Mouse (Mus musculus) urinary bladder, postnatal 36 days (tissue): ENCODE measurements at regions not wholly inside any gene's neighbourhood (a gene's known extent, or its start where the extent isn't known, plus 50 kb on each side); places are given as distances from the start of the nearest gene placed in this dataset.

ENCODE experiments used
- DNase-seq, 2 experiments: peaks; one replicate each; pipeline ENCODE4 v3.0.0; 2022; ENCODE audit warnings: low spot score in 2 of 2, mixed read lengths in 1 of 2

DNA sequence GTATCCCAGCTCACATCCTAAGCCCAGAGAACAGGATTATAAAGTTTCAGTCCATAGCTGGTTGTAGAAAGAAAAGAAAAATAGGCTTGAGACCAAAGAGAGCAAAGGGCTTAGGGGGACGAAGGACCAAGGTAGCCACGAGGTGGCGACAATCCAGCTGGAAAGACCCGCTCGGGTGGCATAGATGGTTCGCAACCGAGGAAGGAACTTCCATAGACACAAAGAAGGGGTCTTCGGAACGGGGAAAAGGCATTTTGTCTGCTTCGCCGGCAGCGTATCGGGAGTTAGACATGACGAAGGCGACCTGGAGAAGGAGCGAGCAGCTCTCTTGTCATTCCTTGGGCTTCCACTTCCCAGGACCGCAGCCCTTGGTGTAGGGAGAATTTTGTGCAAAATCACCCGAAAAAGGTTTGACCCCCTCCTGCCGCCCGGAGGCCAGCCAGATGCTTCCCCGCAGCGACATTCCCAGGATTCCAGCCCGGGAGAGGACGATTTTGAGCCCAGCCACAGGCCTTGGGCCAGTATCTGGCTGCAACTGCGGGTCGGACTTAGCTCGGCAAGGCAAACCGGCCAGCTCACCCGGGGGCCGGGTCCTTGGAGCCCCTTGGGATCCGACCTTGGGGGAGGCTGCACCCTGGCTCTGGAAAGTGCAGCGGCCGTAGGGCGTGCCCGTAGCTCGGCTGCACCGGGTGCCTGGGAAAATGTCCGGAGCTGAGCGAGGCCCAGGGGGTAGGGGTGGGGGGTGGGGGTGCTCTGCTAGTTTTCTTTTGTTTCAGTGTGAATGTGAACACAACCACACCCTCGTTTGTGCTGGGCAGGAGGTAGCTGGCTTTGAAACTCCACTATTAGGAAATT lies 184.5 kb upstream of the Foxn2 start:
- peak; percentile 62 to 78 for DNase-seq

DNA sequence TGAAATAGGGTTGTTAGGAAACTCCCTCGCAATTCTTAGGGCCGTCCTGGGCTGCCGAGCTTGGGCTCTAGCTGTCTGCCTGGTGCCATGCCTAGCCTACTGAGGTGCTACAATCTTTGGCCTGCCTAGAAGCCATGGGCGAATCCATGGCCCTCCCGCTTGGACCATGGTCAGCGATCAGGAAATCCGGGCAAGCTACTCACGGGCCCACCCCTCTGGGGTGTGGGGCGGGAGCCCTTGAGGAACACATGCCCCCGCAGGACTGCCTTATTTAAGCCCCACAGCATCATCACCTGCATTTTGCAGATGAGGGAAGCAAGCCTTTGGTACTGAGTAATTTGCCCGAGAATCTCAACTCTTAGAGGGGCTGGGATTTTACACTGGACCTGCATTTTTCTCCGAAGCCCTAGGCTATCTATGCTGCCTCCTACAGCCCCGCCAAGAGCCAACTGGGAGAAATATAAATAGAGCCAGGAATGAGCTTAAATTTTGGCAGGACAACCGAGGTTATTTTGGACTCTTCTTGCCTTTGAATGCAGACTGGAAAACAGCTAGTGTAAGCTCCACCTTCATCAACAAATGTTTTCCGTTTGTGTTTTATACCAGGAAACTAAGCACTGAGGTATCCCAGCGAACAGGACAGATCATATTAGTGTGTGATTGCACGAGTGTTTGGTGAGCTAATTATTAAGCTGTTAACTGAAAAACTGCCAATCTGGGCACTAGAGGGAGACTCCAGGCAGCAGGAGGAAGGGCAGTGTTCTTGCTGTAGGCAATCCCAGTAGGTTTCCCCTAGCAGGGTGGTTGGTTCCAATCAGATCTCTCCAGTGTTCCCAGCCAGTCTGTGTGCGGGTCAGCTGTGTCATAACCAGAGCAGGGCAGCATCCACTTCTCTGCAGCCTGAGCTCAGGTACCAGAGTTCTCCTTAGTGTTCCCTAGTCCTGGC lies 183.6 kb upstream of the Foxn2 start:
- peak; percentile 55 to 65 for DNase-seq

- no peak for DNase-seq
These were observed 182.1 kb upstream of the Foxn2 start for GRCm38 (mm10) chr17:88258361-88258796.

DNA sequence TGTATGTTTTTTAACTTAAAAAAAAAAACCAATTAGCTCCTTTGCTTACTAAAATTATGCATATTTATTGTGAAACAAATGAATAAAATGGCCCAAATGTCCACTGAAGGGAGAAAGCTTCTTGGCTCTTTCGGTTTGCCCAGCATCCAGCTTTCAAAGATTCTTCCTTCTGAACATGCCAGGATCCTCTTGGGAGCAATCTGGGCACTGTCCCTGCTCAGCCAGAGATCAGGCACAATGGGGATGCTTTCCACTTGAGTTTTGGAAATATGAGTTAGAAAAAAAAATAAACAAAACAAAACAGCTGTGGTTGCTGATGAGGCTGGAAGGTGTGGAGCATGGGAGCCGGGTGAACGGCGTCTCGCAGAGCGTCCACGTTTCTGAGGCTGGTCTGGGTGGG lies 180.3 kb upstream of the Foxn2 start:
- DNase-seq = no peak

- DNase-seq = no peak
These were observed 179.7 kb upstream of the Foxn2 start for GRCm38 (mm10) chr17:88260826-88261225.

DNA sequence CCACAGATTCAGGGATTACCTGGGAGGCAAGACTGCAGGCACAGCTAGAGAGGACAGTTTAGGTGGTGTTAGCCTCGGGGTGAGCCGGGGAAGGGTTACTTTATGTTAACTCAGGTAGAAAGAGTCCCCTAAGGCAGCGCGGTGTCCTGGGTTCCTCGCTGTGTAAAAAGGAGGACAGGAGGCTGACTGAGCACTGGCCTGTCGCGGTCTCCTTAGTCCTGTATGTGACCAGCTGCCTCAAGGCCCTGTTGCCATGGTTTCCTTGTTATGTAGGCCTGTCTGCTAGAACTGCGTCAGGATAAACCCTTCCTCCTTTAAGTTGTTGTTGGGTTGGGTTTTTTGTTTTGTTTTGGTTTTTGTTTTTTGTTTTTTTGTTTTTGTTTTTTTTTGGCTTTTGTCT lies 179.0 kb upstream of the Foxn2 start:
- DNase-seq = no peak

GRCm38 (mm10) chr17:88262326-88263187 lies 178.0 kb upstream of the Foxn2 start:
- no peak for DNase-seq

DNA sequence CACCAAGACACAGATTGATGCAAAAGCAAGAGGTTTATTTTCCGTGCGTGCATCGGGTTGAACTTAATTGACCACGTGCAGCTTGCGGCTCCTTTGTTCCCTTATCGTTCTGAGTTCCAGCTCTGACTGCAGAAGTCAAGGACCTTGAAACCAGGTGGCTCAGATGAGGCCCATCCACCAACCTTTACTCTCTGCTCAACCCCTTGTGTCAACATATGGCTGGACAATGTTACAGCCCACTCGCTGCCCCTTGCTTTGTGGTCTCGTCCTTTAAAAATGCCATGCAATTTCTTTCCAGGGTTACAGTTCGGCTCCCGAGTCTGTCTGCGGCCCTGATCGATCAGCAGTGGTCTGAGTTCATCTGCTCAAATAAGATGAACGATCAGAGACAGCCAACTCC lies 175.2 kb upstream of the Foxn2 start:
- no peak for DNase-seq

DNA sequence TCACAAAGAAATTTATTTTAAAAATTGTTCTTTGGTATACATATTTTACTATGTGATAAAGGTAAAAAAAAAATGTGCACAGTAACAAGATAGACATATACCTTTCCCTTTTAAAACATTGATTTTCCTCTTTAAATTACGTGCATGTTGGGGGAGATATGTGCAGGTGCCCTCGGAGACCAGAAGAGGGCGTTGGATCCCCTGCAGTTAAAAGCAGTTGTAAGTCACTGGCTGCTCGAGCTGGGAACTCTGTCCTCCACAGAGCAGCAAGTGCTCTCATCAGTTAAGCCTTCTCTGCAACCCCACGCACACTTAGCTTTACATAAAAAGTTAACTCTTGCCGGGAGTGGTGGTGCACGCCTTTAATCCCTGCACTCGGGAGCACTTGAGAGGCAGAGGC lies 172.3 kb upstream of the Foxn2 start:
- no peak for DNase-seq

DNA sequence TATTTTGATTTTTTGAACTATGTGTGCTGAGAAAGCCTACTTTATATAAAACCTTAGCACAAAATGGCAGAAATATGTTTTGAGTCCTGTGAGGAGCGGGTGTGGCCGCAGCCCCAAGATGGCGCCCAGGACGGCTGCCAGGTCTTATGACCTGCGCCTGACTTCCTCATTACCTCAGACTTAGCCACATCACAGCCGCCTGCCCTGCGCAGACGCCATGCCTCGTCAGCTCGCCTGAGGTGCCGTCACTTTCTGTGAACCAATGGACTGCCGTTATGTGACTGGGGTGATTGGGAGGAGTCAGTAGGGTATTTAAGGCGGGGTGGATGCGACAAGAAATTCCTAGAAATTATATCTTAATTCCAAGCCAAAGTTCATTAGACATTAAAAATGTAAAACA lies 171.7 kb upstream of the Foxn2 start:
- DNase-seq = no peak

- no peak for DNase-seq
These were observed 169.6 kb upstream of the Foxn2 start for GRCm38 (mm10) chr17:88270896-88271295.

GRCm38 (mm10) chr17:88272161-88272560 lies 168.3 kb upstream of the Foxn2 start:
- peak in 1 of 2 experiments; percentile 14 for DNase-seq

- DNase-seq = no peak
These were observed 167.0 kb upstream of the Foxn2 start for GRCm38 (mm10) chr17:88273520-88273919.

GRCm38 (mm10) chr17:88274003-88274698 lies 166.4 kb upstream of the Foxn2 start:
- no peak for DNase-seq

GRCm38 (mm10) chr17:88274720-88275433 lies 165.6 kb upstream of the Foxn2 start:
- no peak for DNase-seq

- no peak for DNase-seq
These were observed 160.9 kb upstream of the Foxn2 start for GRCm38 (mm10) chr17:88279656-88280055.

- DNase-seq = no peak
These were observed 157.8 kb upstream of the Foxn2 start for GRCm38 (mm10) chr17:88282711-88283110.

- no peak for DNase-seq
These were observed 156.0 kb upstream of the Foxn2 start for GRCm38 (mm10) chr17:88284477-88284876.

- no peak for DNase-seq
These were observed 152.7 kb upstream of the Foxn2 start for GRCm38 (mm10) chr17:88287861-88288260.

- DNase-seq = peak in 1 of 2 experiments; percentile 19
These were observed 143.0 kb upstream of the Foxn2 start for GRCm38 (mm10) chr17:88297520-88297919.
